Mouse (Mus musculus): ENCODE data around the gene Foxred2. TPM values are rescaled to one million over a fixed set of nuclear protein-coding genes. Genes with fewer than 3 reads are reported as not detected.

Gene Foxred2
- polyA plus RNA-seq, 1 experiment from 2014 or later = 9.1 TPM

DNA sequence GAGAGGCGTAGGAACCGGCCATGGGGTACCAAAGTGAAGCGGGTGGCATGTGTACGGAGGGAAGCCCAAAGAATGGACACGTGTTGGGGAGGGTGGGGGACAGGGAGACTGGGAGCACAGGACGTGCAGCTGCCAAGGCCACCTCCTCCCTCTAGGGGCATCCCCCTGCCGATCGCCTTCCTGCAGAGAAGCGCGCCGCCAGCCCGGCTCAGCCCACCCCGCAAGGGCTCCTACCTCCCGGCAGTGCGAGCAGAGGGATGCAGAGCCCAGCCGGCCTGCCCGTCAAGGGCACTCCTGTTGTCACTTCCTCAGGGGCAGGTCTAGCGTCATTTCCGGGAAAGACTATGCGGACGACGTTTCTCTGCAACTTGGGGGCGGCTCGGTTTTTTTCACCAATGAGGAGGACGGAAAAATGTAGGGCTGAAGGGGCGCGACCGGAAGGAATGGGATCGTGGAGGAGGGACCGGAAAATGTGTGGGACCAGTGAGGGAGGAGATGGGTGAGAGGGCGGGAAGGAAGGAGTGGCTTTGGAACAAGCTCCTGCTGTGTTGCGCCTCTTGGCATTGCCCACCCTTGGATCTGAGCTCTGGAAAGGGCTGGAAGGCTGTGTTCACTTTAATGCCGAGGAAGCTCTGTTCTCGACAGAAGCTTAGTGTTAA is 27.7 kb downstream of the Foxred2 start, which contains the start of gene Txn2:
Txn2 (minus strand) TSS at position 334 of the 659 bp plus-strand sequence.
- under 1% methylated on average over 34 of the region's 34 CpGs for WGBS
- ATAC-seq (replicated peaks; ENCODE audit: low FRiP score) (peak; percentile 98), DNase-seq (ENCODE audit: low spot score) (peak; percentile 95)
- H3K4me3 ChIP-seq (ENCODE audit: low read depth, low read length) = peak within 1 kb of the TSS; percentile 71
- H3K27me3 ChIP-seq (ENCODE audit: control insufficient read depth, insufficient read depth, low read length) = no peaks in the 10 kb centered on the region
- H3K9me3 ChIP-seq (ENCODE audit: control insufficient read depth, low read length) = no peaks in the 10 kb centered on the region
- H3K27ac ChIP-seq (ENCODE audit: low read depth, low read length) = peak within 1 kb of the TSS; percentile 75; the same call in 1 of the 2 replicates
- H3K9ac ChIP-seq (ENCODE audit: low read length) = peak within 1 kb of the TSS; percentile 72
- H3K36me3 ChIP-seq (ENCODE audit: control insufficient read depth, insufficient read depth, low read length) = no peaks in the 10 kb centered on the region; the same call in 1 of the 2 replicates
- 0 out of 2 replicates have a peak, but pooled peaks cover 2% of the 10 kb centered on the region for H3K4me1 ChIP-seq (replicated peaks; ENCODE audit: control insufficient read depth, insufficient read depth, low read length)
- peak within 1 kb of the TSS; percentile 70 for H3K4me2 ChIP-seq (ENCODE audit: low read depth, low read length, severe bottlenecking)

DNA sequence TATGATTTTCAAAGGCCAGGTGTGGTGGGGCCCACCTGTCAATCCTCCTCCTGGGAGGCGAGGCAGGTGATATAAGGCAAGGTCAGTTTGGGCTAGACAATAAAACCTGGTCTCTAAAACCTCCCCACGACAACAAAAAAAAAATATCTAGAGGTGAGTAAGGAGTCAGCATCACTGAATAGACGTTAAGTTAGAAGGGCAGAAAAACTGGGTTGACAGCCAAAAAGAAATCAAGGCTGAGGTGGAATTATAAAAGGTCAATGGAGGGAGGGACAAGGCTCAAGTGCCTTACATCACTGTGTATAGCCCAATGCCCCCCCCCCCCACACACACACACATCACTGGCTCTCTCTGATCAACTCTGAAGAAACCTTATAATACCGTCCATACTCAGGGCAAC is 28.4 kb downstream of the Foxred2 start:
- 0 out of 2 replicates have a peak, but pooled peaks cover 2% of the 10 kb centered on the region for H3K4me1 ChIP-seq (replicated peaks; ENCODE audit: control insufficient read depth, insufficient read depth, low read length)
- no peaks in the 10 kb centered on the region for H3K9me3 ChIP-seq (ENCODE audit: control insufficient read depth, low read length)
- peak overlapping the region; percentile 72 for H3K9ac ChIP-seq (ENCODE audit: low read length)
- no peak for DNase-seq (ENCODE audit: low spot score)
- no peak overlapping the region for H3K27ac ChIP-seq (ENCODE audit: low read depth, low read length)
- peak overlapping the region; percentile 71 for H3K4me3 ChIP-seq (ENCODE audit: low read depth, low read length)
- no peak for ATAC-seq (replicated peaks; ENCODE audit: low FRiP score)
- WGBS = 28% methylated on average over 4 of the region's 4 CpGs
- peak overlapping the region; percentile 60 for H3K4me2 ChIP-seq (ENCODE audit: low read depth, low read length, severe bottlenecking)
- no peaks in the 10 kb centered on the region; the same call in 1 of the 2 replicates for H3K36me3 ChIP-seq (ENCODE audit: control insufficient read depth, insufficient read depth, low read length)
- no peaks in the 10 kb centered on the region for H3K27me3 ChIP-seq (ENCODE audit: control insufficient read depth, insufficient read depth, low read length)

DNA sequence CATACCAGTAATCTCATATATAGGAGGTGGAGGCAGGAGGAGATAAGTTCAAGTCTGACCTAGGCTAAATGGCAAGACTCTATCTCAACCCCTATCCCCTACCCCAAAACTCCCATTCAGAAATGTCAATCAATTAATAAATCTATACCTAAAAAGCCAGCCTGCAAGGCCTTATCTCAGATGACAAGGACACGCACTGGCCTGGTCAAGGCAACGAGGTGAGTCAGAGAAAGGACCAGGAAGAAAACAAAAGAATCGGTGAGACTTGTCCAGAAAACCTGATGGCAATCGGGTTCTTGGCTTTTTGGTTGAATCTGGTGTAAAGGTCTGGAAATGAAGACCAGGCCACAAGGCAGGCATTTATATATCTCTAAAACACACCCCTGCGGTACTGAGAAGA is 29.6 kb downstream of the Foxred2 start:
- WGBS = 95% methylated on average over 5 of the region's 5 CpGs
- no peaks in the 10 kb centered on the region for H3K9me3 ChIP-seq (ENCODE audit: control insufficient read depth, low read length)
- no peak for DNase-seq (ENCODE audit: low spot score)
- H3K36me3 ChIP-seq (ENCODE audit: control insufficient read depth, insufficient read depth, low read length) = peaks cover 2% of the 10 kb centered on the region; the same call in 1 of the 2 replicates
- no peak overlapping the region for H3K4me2 ChIP-seq (ENCODE audit: low read depth, low read length, severe bottlenecking)
- no peaks in the 10 kb centered on the region for H3K27me3 ChIP-seq (ENCODE audit: control insufficient read depth, insufficient read depth, low read length)
- H3K9ac ChIP-seq (ENCODE audit: low read length) = no peak overlapping the region
- 0 out of 2 replicates have a peak, but pooled peaks cover 2% of the 10 kb centered on the region for H3K4me1 ChIP-seq (replicated peaks; ENCODE audit: control insufficient read depth, insufficient read depth, low read length)
- H3K4me3 ChIP-seq (ENCODE audit: low read depth, low read length) = no peak overlapping the region
- H3K27ac ChIP-seq (ENCODE audit: low read depth, low read length) = no peak overlapping the region
- no peak for ATAC-seq (replicated peaks; ENCODE audit: low FRiP score)

DNA sequence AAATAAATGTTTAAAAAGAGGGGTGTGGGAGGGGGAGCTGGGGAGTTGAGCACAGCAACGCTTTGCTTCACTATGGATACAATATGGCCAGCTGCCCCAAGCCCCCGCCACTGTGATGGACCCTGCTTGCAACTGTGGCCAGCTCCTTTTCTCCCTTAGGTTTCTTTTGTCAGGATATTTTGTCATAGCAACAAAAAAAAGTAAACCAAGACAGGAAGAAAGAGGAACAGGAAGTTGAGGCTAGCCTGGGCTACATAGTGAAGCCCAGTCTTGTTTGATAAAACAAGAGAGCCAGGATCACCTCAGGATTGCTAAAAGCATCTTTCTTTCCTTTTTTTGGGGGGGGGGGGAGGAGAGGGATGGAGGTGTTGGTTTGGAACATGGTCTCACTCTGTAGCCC is 31.3 kb downstream of the Foxred2 start:
- DNase-seq (ENCODE audit: low spot score) = no peak
- peaks cover 2% of the 10 kb centered on the region; the same call in 1 of the 2 replicates for H3K36me3 ChIP-seq (ENCODE audit: control insufficient read depth, insufficient read depth, low read length)
- no peaks in the 10 kb centered on the region for H3K27me3 ChIP-seq (ENCODE audit: control insufficient read depth, insufficient read depth, low read length)
- 0 out of 2 replicates have a peak, but pooled peaks cover 2% of the 10 kb centered on the region for H3K4me1 ChIP-seq (replicated peaks; ENCODE audit: control insufficient read depth, insufficient read depth, low read length)
- H3K9ac ChIP-seq (ENCODE audit: low read length) = no peak overlapping the region
- no peak overlapping the region for H3K4me3 ChIP-seq (ENCODE audit: low read depth, low read length)
- no peaks in the 10 kb centered on the region for H3K9me3 ChIP-seq (ENCODE audit: control insufficient read depth, low read length)
- no peak for ATAC-seq (replicated peaks; ENCODE audit: low FRiP score)
- WGBS = 94% methylated on average over 2 of the region's 2 CpGs
- no peak overlapping the region for H3K27ac ChIP-seq (ENCODE audit: low read depth, low read length)
- no peak overlapping the region for H3K4me2 ChIP-seq (ENCODE audit: low read depth, low read length, severe bottlenecking)

DNA sequence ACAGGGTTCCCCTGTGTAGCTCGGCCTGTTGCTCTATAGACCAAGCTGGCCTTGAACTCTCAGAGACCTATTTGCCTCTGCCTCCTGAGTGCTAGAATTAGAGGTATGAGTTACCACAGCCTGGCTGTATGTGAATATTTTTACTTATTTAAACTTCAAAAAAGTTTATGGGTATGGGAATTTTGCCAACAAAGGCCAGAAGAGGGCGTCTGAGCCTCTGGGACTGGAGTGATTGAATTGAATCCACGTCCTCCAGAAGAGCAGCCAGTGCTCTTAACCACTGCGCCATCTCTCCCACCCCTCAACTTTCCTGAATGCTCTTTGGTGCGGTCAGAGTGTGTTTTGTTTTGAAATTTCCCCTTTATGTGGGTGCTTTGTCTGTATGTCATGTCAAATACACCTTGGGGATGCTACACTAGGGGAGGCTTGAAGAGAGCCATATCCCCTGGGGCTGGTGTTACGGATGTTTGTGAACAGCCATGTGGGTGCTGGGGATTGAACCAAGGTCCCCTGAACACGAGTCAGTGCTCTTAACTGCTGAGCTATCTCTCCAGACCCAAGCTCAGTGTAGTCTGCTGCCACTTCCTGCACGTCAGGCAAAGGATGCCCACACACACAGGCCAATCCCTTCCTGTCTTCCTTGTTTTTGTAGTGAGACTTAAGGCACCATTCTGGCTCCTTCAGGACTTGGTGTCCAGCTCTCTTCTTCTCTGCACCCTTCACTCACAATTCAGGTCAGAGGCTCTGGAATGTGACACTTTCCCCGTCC is 33.1 kb downstream of the Foxred2 start:
- WGBS = 76% methylated on average over 9 of the region's 9 CpGs
- Histone ChIP-seq H3K4me3 (ENCODE audit: low read depth, low read length) (no peak overlapping the region), H3K27ac (ENCODE audit: low read depth, low read length) (no peak overlapping the region), H3K27me3 (ENCODE audit: control insufficient read depth, insufficient read depth, low read length) (no peaks in the 10 kb centered on the region), H3K4me2 (ENCODE audit: low read depth, low read length, severe bottlenecking) (no peak overlapping the region), H3K9ac (ENCODE audit: low read length) (no peak overlapping the region), H3K9me3 (ENCODE audit: control insufficient read depth, low read length) (no peaks in the 10 kb centered on the region), H3K4me1 (replicated peaks; ENCODE audit: control insufficient read depth, insufficient read depth, low read length) (0 out of 2 replicates have a peak, but pooled peaks cover 2% of the 10 kb centered on the region), H3K36me3 (ENCODE audit: control insufficient read depth, insufficient read depth, low read length) (peaks cover 2% of the 10 kb centered on the region; the same call in 1 of the 2 replicates)
- DNase-seq (ENCODE audit: low spot score) (no peak), ATAC-seq (replicated peaks; ENCODE audit: low FRiP score) (no peak)

DNA sequence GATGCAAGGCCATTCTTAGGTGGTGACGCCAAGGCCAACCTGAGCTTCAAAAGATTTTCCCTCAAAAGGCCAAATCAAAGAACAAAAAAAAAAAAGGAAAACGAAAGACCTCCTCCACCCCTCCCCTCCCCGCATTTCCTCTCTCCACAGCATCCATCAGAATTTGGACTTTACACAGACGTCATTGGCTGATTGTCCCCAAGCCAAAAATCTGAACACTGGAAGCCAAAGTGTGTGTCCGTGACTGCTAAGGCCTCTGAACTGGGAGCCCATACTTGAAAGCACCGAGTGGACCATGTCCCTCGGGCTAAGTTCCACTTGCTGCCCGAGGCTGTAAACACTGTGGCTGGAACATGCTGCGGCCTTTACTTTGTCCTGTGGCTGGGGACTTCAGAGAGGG is 33.8 kb downstream of the Foxred2 start:
- 84% methylated on average over 9 of the region's 9 CpGs for WGBS
- ATAC-seq (replicated peaks; ENCODE audit: low FRiP score) = no peak
- no peak for DNase-seq (ENCODE audit: low spot score)
- no peak overlapping the region for H3K4me2 ChIP-seq (ENCODE audit: low read depth, low read length, severe bottlenecking)
- no peaks in the 10 kb centered on the region for H3K27me3 ChIP-seq (ENCODE audit: control insufficient read depth, insufficient read depth, low read length)
- peaks cover 2% of the 10 kb centered on the region; the same call in 1 of the 2 replicates for H3K36me3 ChIP-seq (ENCODE audit: control insufficient read depth, insufficient read depth, low read length)
- H3K27ac ChIP-seq (ENCODE audit: low read depth, low read length) = no peak overlapping the region
- H3K9ac ChIP-seq (ENCODE audit: low read length) = no peak overlapping the region
- no peak overlapping the region for H3K4me3 ChIP-seq (ENCODE audit: low read depth, low read length)
- H3K9me3 ChIP-seq (ENCODE audit: control insufficient read depth, low read length) = no peaks in the 10 kb centered on the region
- H3K4me1 ChIP-seq (replicated peaks; ENCODE audit: control insufficient read depth, insufficient read depth, low read length) = 0 out of 2 replicates have a peak, but pooled peaks cover 2% of the 10 kb centered on the region

DNA sequence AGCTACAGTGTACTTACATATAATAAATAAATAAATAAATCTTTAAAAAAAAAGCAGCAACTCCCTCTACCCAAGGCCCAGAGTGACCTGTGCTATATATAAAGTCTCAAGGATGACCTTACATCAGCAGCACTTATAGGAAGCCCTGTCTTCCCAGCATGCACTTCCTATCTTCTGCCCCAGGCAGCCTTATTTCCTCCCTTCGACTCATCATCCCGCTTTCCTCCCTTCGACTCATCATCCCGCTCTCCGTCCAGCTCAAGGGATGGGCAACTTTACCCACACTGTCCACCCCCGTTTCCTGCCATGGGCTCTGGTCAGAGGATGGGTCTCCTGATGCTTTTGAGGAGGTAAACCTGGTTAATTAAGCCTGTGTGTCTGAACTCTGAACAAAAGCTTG is 34.9 kb downstream of the Foxred2 start:
- no peak overlapping the region for H3K4me3 ChIP-seq (ENCODE audit: low read depth, low read length)
- no peaks in the 10 kb centered on the region for H3K4me1 ChIP-seq (replicated peaks; ENCODE audit: control insufficient read depth, insufficient read depth, low read length)
- H3K36me3 ChIP-seq (ENCODE audit: control insufficient read depth, insufficient read depth, low read length) = peaks cover 2% of the 10 kb centered on the region; the same call in 1 of the 2 replicates
- 89% methylated on average over 6 of the region's 6 CpGs for WGBS
- ATAC-seq (replicated peaks; ENCODE audit: low FRiP score) (no peak), DNase-seq (ENCODE audit: low spot score) (no peak)
- H3K27me3 ChIP-seq (ENCODE audit: control insufficient read depth, insufficient read depth, low read length) = no peaks in the 10 kb centered on the region
- no peak overlapping the region for H3K9ac ChIP-seq (ENCODE audit: low read length)
- H3K27ac ChIP-seq (ENCODE audit: low read depth, low read length) = no peak overlapping the region
- H3K9me3 ChIP-seq (ENCODE audit: control insufficient read depth, low read length) = no peaks in the 10 kb centered on the region
- H3K4me2 ChIP-seq (ENCODE audit: low read depth, low read length, severe bottlenecking) = no peak overlapping the region

DNA sequence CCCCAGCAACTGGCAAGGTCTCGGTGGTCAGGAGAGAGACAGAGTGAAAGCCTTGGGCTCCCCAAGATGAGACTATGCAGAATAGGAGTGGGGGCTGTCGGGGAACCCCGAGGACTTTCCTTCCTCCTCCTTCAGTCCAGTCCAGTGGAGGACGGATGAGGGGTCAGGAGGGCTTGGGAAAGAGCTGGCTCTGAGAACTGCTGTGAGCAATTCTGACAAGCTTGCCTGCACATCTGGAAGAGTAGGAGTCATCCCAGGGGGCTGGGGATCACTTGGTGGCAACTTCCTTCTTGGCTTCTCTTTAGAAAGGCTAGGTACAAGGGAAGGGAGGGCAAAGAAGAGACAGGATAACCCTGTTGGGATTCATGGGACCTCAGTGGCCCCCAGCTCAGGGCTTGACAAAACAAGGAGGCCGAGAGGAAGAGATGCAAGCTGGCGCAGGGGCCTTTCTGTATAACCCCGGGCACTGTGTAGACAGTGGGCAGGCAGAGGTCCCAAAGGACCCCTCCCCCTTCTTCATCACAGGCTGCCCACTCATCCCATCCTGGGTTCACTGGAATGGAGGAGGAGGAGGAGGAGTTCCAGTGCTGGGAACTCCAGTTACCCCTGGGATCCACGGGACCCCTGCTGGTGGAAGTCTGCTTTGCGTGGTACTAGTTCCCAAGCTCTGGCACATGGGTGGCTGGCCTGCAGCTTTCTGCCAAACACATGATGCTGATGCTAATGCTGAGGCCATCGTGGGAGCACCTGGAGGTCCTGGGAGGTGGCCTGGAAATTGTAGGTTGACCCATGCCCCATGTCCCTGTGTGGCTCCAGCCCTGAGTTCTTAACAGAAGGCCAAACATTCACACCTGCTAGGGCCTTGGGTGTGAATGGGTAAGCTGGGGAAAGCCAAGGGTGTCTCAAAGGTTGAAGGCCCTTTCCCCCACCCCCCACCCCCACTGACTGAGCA is 35.7 kb downstream of the Foxred2 start:
- Histone ChIP-seq H3K9ac (ENCODE audit: low read length) (no peak overlapping the region), H3K4me2 (ENCODE audit: low read depth, low read length, severe bottlenecking) (no peak overlapping the region), H3K9me3 (ENCODE audit: control insufficient read depth, low read length) (no peaks in the 10 kb centered on the region), H3K27ac (ENCODE audit: low read depth, low read length) (no peak overlapping the region), H3K36me3 (ENCODE audit: control insufficient read depth, insufficient read depth, low read length) (peaks cover 3% of the 10 kb centered on the region; the same call in 1 of the 2 replicates), H3K27me3 (ENCODE audit: control insufficient read depth, insufficient read depth, low read length) (no peaks in the 10 kb centered on the region), H3K4me3 (ENCODE audit: low read depth, low read length) (no peak overlapping the region), H3K4me1 (replicated peaks; ENCODE audit: control insufficient read depth, insufficient read depth, low read length) (no peaks in the 10 kb centered on the region)
- DNase-seq (ENCODE audit: low spot score) (no peak), ATAC-seq (replicated peaks; ENCODE audit: low FRiP score) (no peak)
- WGBS = 81% methylated on average over 10 of the region's 10 CpGs
